In genomic region chr4:151213475-151213874, GRCm38 (mm10) we compare ENCODE assay signal across 20 mouse cellular contexts.
DNase-seq lines count a peak whose midpoint lies in the region; ATAC-seq and TF ChIP-seq lines count a peak whose summit lies in the region.
"Had no signal": no experiment of that assay in that cellular context is flagged by ENCODE, and none has a peak within 500 bp of the region (broad histone marks: within the 10 kb centered on the region; RNA-seq: fewer than 3 reads in every experiment).

No protein-coding gene starts in this region.

- no peak overlapping the region for H3K4me2 ChIP-seq in hindbrain, embryonic 15.5 days
- no peak overlapping the region for H3K4me2 ChIP-seq in midbrain, embryonic 13.5 days (replicated peaks)
- no peak overlapping the region for H3K4me2 ChIP-seq in midbrain, postnatal 0 days (ENCODE audit: low read depth, low read length, poor library complexity, severe bottlenecking)
- H3K4me2 ChIP-seq: forebrain, embryonic 13.5 days; heart, embryonic 11.5 days; heart, embryonic 15.5 days had no signal

- 27% methylated on average over 11 of the region's 11 CpGs for WGBS in hindbrain, embryonic 15.5 days
- 77% methylated on average over 11 of the region's 11 CpGs for WGBS in hindbrain, embryonic 10.5 days
- WGBS in midbrain, embryonic 13.5 days = 58% methylated on average over 11 of the region's 11 CpGs
- WGBS in midbrain, embryonic 10.5 days = 77% methylated on average over 11 of the region's 11 CpGs
- 43% methylated on average over 11 of the region's 11 CpGs for WGBS in midbrain, postnatal 0 days

- peak; percentile 14; the same call in 1 of the 2 replicates for ATAC-seq in hindbrain, embryonic 15.5 days (ENCODE audit: low FRiP score, low read depth)
- ATAC-seq in midbrain, embryonic 13.5 days = no peak
- no peak for ATAC-seq in midbrain, postnatal 0 days (ENCODE audit: low FRiP score)
- ATAC-seq: forebrain, embryonic 13.5 days; forebrain, postnatal 0 days had no signal

- H3K9ac ChIP-seq in hindbrain, embryonic 15.5 days = no peak overlapping the region
- H3K9ac ChIP-seq in midbrain, embryonic 13.5 days (replicated peaks) = 0 out of 2 replicates have a peak overlapping the region, but pooled peaks have one; percentile 28
- no peak overlapping the region for H3K9ac ChIP-seq in midbrain, postnatal 0 days (replicated peaks; ENCODE audit: low read length, poor library complexity, severe bottlenecking)
- H3K9ac ChIP-seq: forebrain, embryonic 13.5 days; forebrain, postnatal 0 days; heart, embryonic 15.5 days had no signal

- peaks cover 34% of the 10 kb centered on the region for H3K4me1 ChIP-seq in hindbrain, embryonic 15.5 days (replicated peaks)
- H3K4me1 ChIP-seq in hindbrain, embryonic 10.5 days (replicated peaks) = peaks cover 14% of the 10 kb centered on the region; the same call in 1 of the 2 replicates
- H3K4me1 ChIP-seq in midbrain, embryonic 13.5 days (replicated peaks) = peaks cover 24% of the 10 kb centered on the region
- 0 out of 2 replicates have a peak, but pooled peaks cover 6% of the 10 kb centered on the region for H3K4me1 ChIP-seq in midbrain, embryonic 10.5 days
- H3K4me1 ChIP-seq in midbrain, postnatal 0 days (ENCODE audit: insufficient read depth, low read length) = 0 out of 2 replicates have a peak, but pooled peaks cover 5% of the 10 kb centered on the region

- H3K9me3 ChIP-seq in hindbrain, embryonic 15.5 days = no peaks in the 10 kb centered on the region
- H3K9me3 ChIP-seq in hindbrain, embryonic 10.5 days = no peaks in the 10 kb centered on the region
- no peaks in the 10 kb centered on the region for H3K9me3 ChIP-seq in midbrain, embryonic 13.5 days
- H3K9me3 ChIP-seq in midbrain, embryonic 10.5 days (replicated peaks) = no peaks in the 10 kb centered on the region
- H3K9me3 ChIP-seq in midbrain, postnatal 0 days (ENCODE audit: low read length) = no peaks in the 10 kb centered on the region
- H3K9me3 ChIP-seq: embryonic facial prominence, embryonic 10.5 days; forebrain, embryonic 13.5 days; heart, embryonic 15.5 days had no signal

- DNase-seq in hindbrain, embryonic 10.5 days (ENCODE audit: low spot score) = no peak
- DNase-seq in midbrain, embryonic 10.5 days (ENCODE audit: low spot score) = no peak
- DNase-seq in MN1 (ENCODE audit: low spot score) = peak; percentile 41
- peak; percentile 57 for DNase-seq in midbrain, postnatal 0 days (ENCODE audit: low spot score)
- DNase-seq in thymus, adult 18-20 months = no peak
- DNase-seq: adrenal gland, adult 2 months; adrenal gland, postnatal 25 days; cerebellum, adult 18-20 months; cerebellum, adult 9-11 months; cerebellum, postnatal 36 days; forebrain, postnatal 0 days; gastrocnemius, postnatal 14 days; heart, adult 2 months; heart, postnatal 14 days had no signal

- H3K36me3 ChIP-seq in hindbrain, embryonic 15.5 days = no peaks in the 10 kb centered on the region
- H3K36me3 ChIP-seq in hindbrain, embryonic 10.5 days = no peaks in the 10 kb centered on the region
- no peaks in the 10 kb centered on the region for H3K36me3 ChIP-seq in midbrain, embryonic 13.5 days
- H3K36me3 ChIP-seq in midbrain, embryonic 10.5 days = no peaks in the 10 kb centered on the region
- no peaks in the 10 kb centered on the region for H3K36me3 ChIP-seq in midbrain, postnatal 0 days (ENCODE audit: insufficient read depth, low read length)
- H3K36me3 ChIP-seq: embryonic facial prominence, embryonic 10.5 days; heart, embryonic 15.5 days had no signal

- H3K27me3 ChIP-seq in hindbrain, embryonic 15.5 days = no peaks in the 10 kb centered on the region
- H3K27me3 ChIP-seq in hindbrain, embryonic 10.5 days (ENCODE audit: insufficient read depth, poor library complexity, severe bottlenecking) = no peaks in the 10 kb centered on the region
- 0 out of 2 replicates have a peak, but pooled peaks cover 11% of the 10 kb centered on the region for H3K27me3 ChIP-seq in midbrain, embryonic 13.5 days
- no peaks in the 10 kb centered on the region for H3K27me3 ChIP-seq in midbrain, embryonic 10.5 days (ENCODE audit: low read depth, poor library complexity, severe bottlenecking)
- no peaks in the 10 kb centered on the region; the same call in 1 of the 2 replicates for H3K27me3 ChIP-seq in midbrain, postnatal 0 days (ENCODE audit: insufficient read depth, low read length)
- H3K27me3 ChIP-seq: heart, embryonic 15.5 days had no signal

- H3K27ac ChIP-seq in hindbrain, embryonic 15.5 days (replicated peaks) = peak overlapping the region; percentile 22; the same call in 1 of the 2 replicates
- H3K27ac ChIP-seq in hindbrain, embryonic 10.5 days = no peak overlapping the region
- no peak overlapping the region for H3K27ac ChIP-seq in midbrain, embryonic 13.5 days
- no peak overlapping the region for H3K27ac ChIP-seq in midbrain, embryonic 10.5 days (replicated peaks)
- no peak overlapping the region for H3K27ac ChIP-seq in midbrain, postnatal 0 days (ENCODE audit: low read depth, low read length)
- H3K27ac ChIP-seq: embryonic facial prominence, embryonic 10.5 days; forebrain, embryonic 13.5 days; heart, adult 2 months; heart, embryonic 15.5 days had no signal

- TF ChIP-seq CTCF in midbrain, postnatal 0 days (IDR thresholded peaks at IDR 0.05) = no peak

- H3K4me3 ChIP-seq in hindbrain, embryonic 15.5 days = no peak overlapping the region
- H3K4me3 ChIP-seq in hindbrain, embryonic 10.5 days = no peak overlapping the region
- H3K4me3 ChIP-seq in midbrain, embryonic 13.5 days (replicated peaks) = no peak overlapping the region
- H3K4me3 ChIP-seq in midbrain, embryonic 10.5 days = no peak overlapping the region
- no peak overlapping the region for H3K4me3 ChIP-seq in midbrain, postnatal 0 days (ENCODE audit: low read depth, low read length)
- H3K4me3 ChIP-seq: embryonic facial prominence, embryonic 10.5 days; forebrain, embryonic 13.5 days; heart, adult 2 months; heart, embryonic 15.5 days had no signal

Comparison
In these comparisons a context has a peak if more than half of its experiments do, and no peak if none do; other contexts are left out.
1. DNase-seq: peak in MN1 (single experiment) and midbrain, postnatal 0 days (single experiment); none in hindbrain, embryonic 10.5 days (single experiment), midbrain, embryonic 10.5 days (single experiment) and thymus, adult 18-20 months (0 of 2).